Mouse (Mus musculus): ENCODE measurements around the gene Thap12.

DNA sequence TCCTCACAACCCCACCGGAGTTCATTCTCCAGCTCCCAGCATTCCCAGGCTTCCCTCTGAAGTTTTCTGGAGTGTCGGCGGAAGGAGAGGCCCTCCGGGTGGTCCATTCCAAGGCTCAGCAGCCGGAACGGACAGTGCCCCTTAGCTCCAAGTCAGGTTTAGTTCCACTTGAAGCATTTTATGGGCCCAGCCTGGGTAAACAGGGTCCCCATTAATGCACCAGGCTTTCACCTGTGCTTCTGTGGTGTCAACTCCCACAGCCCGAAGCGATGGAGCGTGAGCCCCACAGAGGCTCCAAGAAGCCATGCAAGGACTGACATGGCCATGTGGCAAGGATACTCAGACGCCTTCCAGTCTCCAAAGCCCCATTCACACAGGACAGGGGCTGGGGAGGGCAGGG lies 61.0 kb downstream of the Thap12 start:
- no peak for TF ChIP-seq POLR2A (IDR thresholded peaks at IDR 0.05; ENCODE audit: extremely low read depth, insufficient read depth, low read length)
- TF ChIP-seq CTCF (IDR thresholded peaks at IDR 0.05; ENCODE audit: extremely low read depth, insufficient read depth, low read length), result no peak

Data from cortical plate, adult 2 months (tissue).